Mouse (Mus musculus) G1E (cell line): ENCODE data around the gene Zswim4. TPM values are rescaled to one million over a fixed set of nuclear protein-coding genes. Genes with fewer than 3 reads are reported as not detected.

Experiments
- ATAC-seq: 2 replicates; pipeline ENCODE4 v1.8.0; 2016; ENCODE audit warnings: mild to moderate bottlenecking; ENCODE audit not compliant: insufficient number of reproducible peaks, poor library complexity, low FRiP score, severe bottlenecking; ENCODE audit errors: extremely low read depth
- DNase-seq: peaks from one replicate; pipeline ENCODE4 v3.0.0; 2012; ENCODE audit warnings: low spot score
- H3K27me3 ChIP-seq: 2 replicates; pipeline ENCODE4 v1.6.1; 2012; ENCODE audit warnings: mild to moderate bottlenecking, low read length, inconsistent platforms; ENCODE audit not compliant: insufficient read depth
- H3K36me3 ChIP-seq: replicated peaks from 2 replicates; pipeline ENCODE3; 2012; ENCODE audit warnings: mild to moderate bottlenecking, inconsistent platforms
- H3K4me1 ChIP-seq: 2 replicates; pipeline ENCODE4 v1.6.1; 2012; ENCODE audit warnings: low read depth, low read length, inconsistent platforms, mixed read lengths; ENCODE audit not compliant: insufficient read depth
- H3K4me3 ChIP-seq: 2 replicates; pipeline ENCODE4 v1.5.1; 2012; ENCODE audit warnings: low read depth, mild to moderate bottlenecking, inconsistent platforms, low read length, moderate library complexity, mixed read lengths
- H3K9me3 ChIP-seq: replicated peaks from 2 replicates; pipeline ENCODE4 v1.6.1; 2012; ENCODE audit warnings: inconsistent platforms
- CTCF ChIP-seq: IDR thresholded peaks from 2 replicates; pipeline ENCODE4 v1.5.1; 2012; ENCODE audit warnings: low read depth, low read length, inconsistent platforms, mixed read lengths
- GATA1 ChIP-seq: IDR thresholded peaks from 2 replicates; pipeline ENCODE4 v1.6.1; 2012; ENCODE audit warnings: borderline replicate concordance, low read length, inconsistent platforms, mixed read lengths
- GATA2 ChIP-seq: IDR thresholded peaks from 2 replicates; pipeline ENCODE4 v1.6.1; 2012; ENCODE audit warnings: low read depth, low read length, inconsistent platforms, borderline replicate concordance
- POLR2AphosphoS5 ChIP-seq: IDR thresholded peaks from 2 replicates; pipeline ENCODE4 v1.6.1; 2012; ENCODE audit warnings: low read depth, low read length, inconsistent platforms; ENCODE audit not compliant: insufficient replicate concordance
- TAL1 ChIP-seq: conservative IDR thresholded peaks from 2 replicates; pipeline ENCODE4 v1.6.1; 2012; ENCODE audit warnings: low read depth, low read length, inconsistent platforms, mixed read lengths
- polyA plus RNA-seq: library from polyadenylated mRNA; stranded (reverse); fragments of >175 nt; gene quantifications from 2 replicates; pipeline ENCODE4 v1.2.3, GENCODE M21; 2012
- total RNA-seq, 2 experiments: library from RNA; stranded (forward) in 1 of 2; stranded (reverse) in 1 of 2; fragments of 200-1000 nt in 1 of 2; fragments of >200 nt in 1 of 2; fragmentation: Nextera tagmentation in 1 of 2; gene quantifications; 2 replicates each; pipeline ENCODE4 v1.2.3; 2014 to 2017

The Zswim4 gene
- total and polyA plus RNA-seq, 3 experiments: 5.7 to 19.0 (median 8.5) TPM

GRCm38 (mm10) chr8:84199348-84200125, 37.3 kb downstream of the Zswim4 start:
- no peak for ATAC-seq
- Histone ChIP-seq H3K9me3 (no peaks in the 10 kb centered on the region), H3K36me3 (peaks cover 27% of the 10 kb centered on the region), H3K27me3 (no peaks in the 10 kb centered on the region), H3K4me3 (peak overlapping the region; percentile 89; the same call in 1 of the 2 replicates), H3K4me1 (peaks cover 72% of the 10 kb centered on the region)
- DNase-seq: peak; percentile 40
- TF ChIP-seq POLR2AphosphoS5: no peak
- no peak for TF ChIP-seq CTCF
- TF ChIP-seq GATA1: no peak
- no peak for TF ChIP-seq TAL1
- no peak for TF ChIP-seq GATA2

- no peaks in the 10 kb centered on the region for H3K27me3 ChIP-seq
- peaks cover 71% of the 10 kb centered on the region for H3K4me1 ChIP-seq
- peak overlapping the region; percentile 74; the same call in 1 of the 2 replicates for H3K4me3 ChIP-seq
- TF ChIP-seq GATA1 (no peak), CTCF (no peak), POLR2AphosphoS5 (no peak), TAL1 (no peak), GATA2 (no peak)
- no peaks in the 10 kb centered on the region for H3K9me3 ChIP-seq
- DNase-seq (no peak), ATAC-seq (no peak)
- peaks cover 21% of the 10 kb centered on the region for H3K36me3 ChIP-seq
These were observed 38.0 kb downstream of the Zswim4 start for GRCm38 (mm10) chr8:84198871-84199270.

- peak overlapping the region; percentile 74 for H3K4me3 ChIP-seq
- peak; percentile 86 for DNase-seq
- H3K4me1 ChIP-seq: peaks cover 65% of the 10 kb centered on the region
These were observed 38.7 kb downstream of the Zswim4 start for GRCm38 (mm10) chr8:84197922-84198774.

GRCm38 (mm10) chr8:84197141-84197921, 39.5 kb downstream of the Zswim4 start:
- Histone ChIP-seq H3K9me3 (no peaks in the 10 kb centered on the region), H3K4me3 (peak overlapping the region; percentile 74), H3K27me3 (no peaks in the 10 kb centered on the region), H3K4me1 (peaks cover 64% of the 10 kb centered on the region), H3K36me3 (peaks cover 8% of the 10 kb centered on the region)
- DNase-seq (peak; percentile 62), ATAC-seq (no peak)
- no peak for TF ChIP-seq GATA1
- TF ChIP-seq TAL1: no peak
- no peak for TF ChIP-seq GATA2
- TF ChIP-seq CTCF: no peak
- no peak for TF ChIP-seq POLR2AphosphoS5

More at GRCm38 (mm10) chr8:84197922-84198774, 38.7 kb downstream of the Zswim4 start:
- no peaks in the 10 kb centered on the region for H3K9me3 ChIP-seq
- peaks cover 16% of the 10 kb centered on the region for H3K36me3 ChIP-seq
- peak; percentile 78 for ATAC-seq
- H3K27me3 ChIP-seq: no peaks in the 10 kb centered on the region
- no peak for TF ChIP-seq TAL1
- no peak for TF ChIP-seq POLR2AphosphoS5
- TF ChIP-seq GATA2: no peak
- TF ChIP-seq CTCF: no peak
- no peak for TF ChIP-seq GATA1

GRCm38 (mm10) chr8:84194224-84194743, 42.6 kb downstream of the Zswim4 start:
- peaks cover 49% of the 10 kb centered on the region for H3K4me1 ChIP-seq
- no peak for DNase-seq
- ATAC-seq: no peak
- no peak overlapping the region for H3K4me3 ChIP-seq
- TF ChIP-seq CTCF (no peak), TAL1 (no peak), GATA2 (no peak), POLR2AphosphoS5 (no peak), GATA1 (no peak)
- no peaks in the 10 kb centered on the region for H3K27me3 ChIP-seq
- H3K9me3 ChIP-seq: no peaks in the 10 kb centered on the region
- no peaks in the 10 kb centered on the region for H3K36me3 ChIP-seq
